Mouse (Mus musculus) lung, postnatal 25 days (tissue): ENCODE results near the gene BC025446.
"Not testable (repeated sequence)": the region's sequence is repeated elsewhere in the genome, so short reads cannot be mapped to it uniquely, and the experiment has no call there.

Experiments used
- DNase-seq: peaks from one replicate; pipeline ENCODE4 v3.0.0; 2022; ENCODE audit warnings: low spot score

BC025446 gene

GRCm38 (mm10) chr15:75215778-75216691 lies at the start of gene BC025446:
Gene BC025446 (plus strand): TSS chr15:75216376.
- DNase-seq: no peak

DNA sequence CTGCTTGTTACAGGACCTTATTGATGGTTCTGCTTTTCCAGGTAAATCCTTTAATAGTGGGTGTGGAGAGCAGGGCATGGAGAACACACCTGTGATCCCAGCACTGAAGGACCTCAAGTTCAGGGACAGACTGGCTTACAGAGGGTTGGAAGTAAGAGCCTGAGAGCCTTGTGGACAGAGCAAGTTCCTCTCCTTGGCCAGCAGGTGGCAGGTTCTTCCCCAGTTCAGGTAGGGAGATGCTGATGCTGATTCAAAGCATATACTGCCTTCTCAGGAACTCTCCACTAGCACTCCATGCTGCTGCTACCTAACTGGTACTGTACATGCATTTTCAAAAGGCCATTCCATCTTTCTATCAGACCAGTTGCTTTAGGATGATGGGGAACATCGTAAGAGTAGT lies 40.7 kb upstream of the BC025446 start:
- peak; percentile 31 for DNase-seq

DNA sequence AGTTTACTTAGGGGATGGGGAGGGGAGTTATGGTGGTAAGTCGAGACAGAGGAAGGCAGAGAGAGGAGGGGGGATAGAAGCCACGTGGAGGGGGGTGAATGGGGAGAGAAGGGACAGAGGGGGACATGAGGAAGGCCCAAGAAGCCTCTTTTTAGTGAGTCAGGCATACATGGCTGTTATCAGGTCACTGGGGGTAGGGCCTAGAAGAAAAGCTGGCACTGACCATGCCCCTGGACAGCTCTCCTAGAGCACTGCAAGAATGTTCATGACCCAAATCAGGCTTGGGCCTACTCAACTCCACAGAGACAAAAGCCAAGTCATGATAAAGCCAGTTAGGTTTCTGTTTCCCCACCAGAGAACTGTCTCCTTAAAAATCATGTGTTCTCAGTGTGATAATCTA lies 29.9 kb upstream of the BC025446 start:
- DNase-seq: no peak

- peak; percentile 1 for DNase-seq
Measured at GRCm38 (mm10) chr15:75189116-75189515, 27.1 kb upstream of the BC025446 start.

DNA sequence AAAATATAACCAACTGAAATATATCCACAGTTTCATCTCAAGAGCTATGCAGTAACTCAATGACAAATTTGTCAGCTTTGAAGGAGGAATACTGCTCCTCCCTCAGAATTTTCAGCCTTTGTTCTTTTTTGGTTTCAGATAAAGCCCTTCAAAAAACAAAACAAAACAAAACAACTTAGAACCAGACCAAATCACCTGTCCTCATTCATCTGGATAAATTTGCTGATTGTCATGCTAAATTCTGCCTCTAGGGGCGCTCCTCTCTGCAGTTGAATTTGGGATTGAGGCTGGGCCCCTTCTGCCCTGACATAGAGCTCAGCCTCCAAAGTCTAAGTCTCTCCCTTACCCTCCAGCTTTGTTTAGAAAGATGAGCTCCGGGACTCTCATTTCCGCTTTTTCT lies 25.6 kb upstream of the BC025446 start:
- DNase-seq: not testable (repeated sequence)

DNA sequence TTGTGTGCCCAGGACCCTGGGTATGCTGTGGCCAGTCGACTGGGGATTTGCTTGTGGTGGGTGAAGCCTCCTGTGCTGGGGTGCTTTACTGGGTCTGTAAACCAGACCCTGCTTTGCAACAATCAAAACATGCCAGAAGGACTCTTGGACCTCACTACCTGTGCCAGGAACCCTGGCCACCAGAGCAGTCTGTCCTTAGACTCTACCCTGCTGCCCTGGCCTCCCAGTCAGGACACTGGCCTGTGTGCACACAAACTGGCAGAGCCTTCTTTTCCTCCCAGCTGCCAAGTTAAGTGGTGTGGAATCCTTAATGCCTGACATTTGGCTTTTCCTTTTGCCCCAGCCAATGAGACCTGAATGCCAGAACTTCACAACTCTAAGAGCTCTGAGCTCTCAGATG lies 655 bp downstream of the BC025446 start:
- DNase-seq: no peak

- DNase-seq: no peak
Measured at GRCm38 (mm10) chr15:75221942-75222341, 5.8 kb downstream of the BC025446 start.

DNA sequence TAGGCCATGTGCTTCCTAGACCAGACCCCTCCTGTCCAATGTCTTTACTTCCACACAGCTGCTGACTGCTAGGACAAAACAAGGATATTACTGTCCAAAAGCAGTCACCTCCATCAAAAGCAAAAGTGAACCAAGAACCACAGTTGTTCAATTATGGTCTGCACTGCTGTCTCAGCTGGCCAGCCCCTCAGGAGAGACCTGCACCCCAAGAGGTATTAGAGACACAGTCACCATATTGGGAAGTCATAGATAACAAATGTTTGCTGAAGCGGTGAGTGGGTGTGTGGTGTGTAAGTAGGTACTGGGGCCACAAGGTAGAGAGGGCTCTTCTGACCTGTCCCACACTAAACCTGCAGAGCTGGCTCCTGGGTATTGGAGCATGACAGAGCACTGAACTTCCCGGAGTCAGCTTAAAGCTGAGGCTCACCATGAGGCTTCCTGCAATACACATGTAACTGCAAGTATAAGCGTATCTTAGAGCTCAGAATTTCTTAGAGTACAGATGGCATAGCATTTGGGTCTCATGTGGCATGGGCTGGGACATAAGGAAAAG lies 21.6 kb downstream of the BC025446 start:
- DNase-seq: no peak

- DNase-seq: no peak
Measured at GRCm38 (mm10) chr15:75240558-75240957, 24.4 kb downstream of the BC025446 start.

- no peak for DNase-seq
Measured at GRCm38 (mm10) chr15:75242756-75243640, 26.8 kb downstream of the BC025446 start.

GRCm38 (mm10) chr15:75254671-75255070 lies 38.5 kb downstream of the BC025446 start:
- DNase-seq: no peak

- DNase-seq: no peak
Measured at GRCm38 (mm10) chr15:75265863-75266262, 49.7 kb downstream of the BC025446 start.

GRCm38 (mm10) chr15:75266626-75267025 lies 50.5 kb downstream of the BC025446 start:
- no peak for DNase-seq

DNA sequence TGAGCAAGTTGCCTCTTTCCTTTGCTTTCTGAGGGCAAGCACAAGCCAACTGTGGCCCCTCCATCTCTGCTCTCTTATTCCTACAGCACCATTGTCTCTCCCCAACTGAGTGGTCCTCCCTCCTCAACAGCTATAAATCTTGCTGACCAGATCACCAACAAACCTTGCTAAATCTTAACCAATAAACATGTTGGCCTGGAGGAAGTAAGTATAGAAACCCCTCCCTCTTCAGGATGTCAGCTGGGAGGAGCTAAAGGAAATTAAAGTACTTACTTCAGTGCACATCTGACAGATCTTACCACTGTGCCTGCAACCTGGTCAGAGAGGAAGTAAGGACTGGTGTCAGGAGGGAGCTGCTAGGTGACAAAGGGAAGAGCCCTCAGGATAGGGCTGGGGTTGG lies 51.9 kb downstream of the BC025446 start, which contains the start of gene Ly6f:
Gene Ly6f (plus strand): TSS at position 301 of the 400 bp plus-strand sequence.
- no peak for DNase-seq

GRCm38 (mm10) chr15:75268916-75269829 lies 53.0 kb downstream of the BC025446 start:
- no peak for DNase-seq

- no peak for DNase-seq
Measured at GRCm38 (mm10) chr15:75270169-75270568, 54.0 kb downstream of the BC025446 start.

DNA sequence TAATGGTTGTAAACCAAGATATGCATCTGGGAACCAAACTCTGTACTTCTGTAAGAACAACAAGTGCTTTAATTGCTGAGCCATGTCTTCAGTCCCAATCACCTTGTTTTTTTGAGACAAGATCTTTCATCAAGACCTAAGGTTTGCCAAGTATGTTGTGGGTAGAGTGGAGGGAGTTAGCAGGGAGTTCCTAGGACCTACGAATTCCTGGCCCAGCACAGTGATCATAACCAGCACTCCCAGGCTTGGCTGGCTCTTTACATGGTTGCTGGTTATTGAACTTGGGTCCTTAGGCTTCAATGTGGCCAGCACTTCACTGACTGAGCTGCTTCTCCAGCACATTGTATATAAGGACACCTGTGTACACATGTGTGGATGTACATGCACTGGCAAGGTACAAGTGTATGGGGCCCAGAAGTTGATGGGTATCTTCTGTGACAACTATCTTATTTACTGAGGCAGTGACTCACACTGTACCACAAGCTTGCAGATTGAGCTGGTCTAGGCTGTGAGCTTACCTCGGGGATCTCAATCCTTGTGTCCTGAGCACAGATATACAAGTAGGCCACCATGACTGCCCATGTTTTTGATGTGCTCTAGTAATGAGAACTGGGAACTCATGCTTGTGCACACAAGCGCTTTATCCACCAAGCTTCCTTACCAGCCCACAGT lies 54.7 kb downstream of the BC025446 start:
- no peak for DNase-seq

DNA sequence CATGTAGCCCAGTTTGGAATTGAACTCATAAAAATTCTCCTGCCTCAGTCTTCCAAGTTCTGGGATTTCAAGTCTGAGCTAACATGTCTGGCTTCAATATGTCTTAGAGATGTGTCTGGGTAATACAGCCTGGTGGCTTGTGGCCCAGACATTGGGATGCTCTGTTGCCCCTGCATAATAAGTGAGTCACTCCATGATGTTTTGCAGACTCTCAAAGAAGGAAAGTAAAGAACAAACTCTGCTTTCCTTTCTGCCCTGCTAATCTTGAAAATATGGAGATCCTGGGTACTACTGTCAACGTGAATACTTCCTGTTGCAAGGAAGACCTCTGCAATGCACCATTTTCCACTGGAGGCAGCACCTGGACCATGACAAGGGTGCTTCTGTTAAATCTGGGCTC lies 55.2 kb downstream of the BC025446 start:
- no peak for DNase-seq

DNA sequence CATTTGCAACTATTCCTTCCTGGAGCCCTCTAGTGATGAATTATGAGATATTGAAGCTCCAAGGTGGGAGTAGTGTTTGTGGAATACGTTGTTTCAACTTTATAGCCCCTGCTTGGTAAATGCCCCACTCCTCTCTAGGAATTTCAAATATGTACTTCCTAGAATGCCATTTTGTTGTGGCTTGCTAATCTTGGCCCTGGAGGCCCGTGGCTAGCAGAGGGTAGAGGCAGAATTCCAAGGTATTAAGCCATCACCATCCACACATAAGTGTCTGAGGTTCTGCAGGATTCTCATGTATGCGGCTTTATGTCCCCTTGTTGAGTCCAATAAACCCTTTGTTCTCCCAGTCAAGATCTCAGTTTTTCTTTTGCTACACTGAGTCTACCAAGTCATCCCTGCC lies 55.7 kb downstream of the BC025446 start:
- no peak for DNase-seq
